Mouse (Mus musculus): Measurements from ENCODE around the gene Adora3. TPM values are rescaled to one million over a fixed set of nuclear protein-coding genes. Genes with fewer than 3 reads are reported as not detected.

The Adora3 gene
- polyA plus RNA-seq, 1 experiment from 2014 or later, result not detected

DNA sequence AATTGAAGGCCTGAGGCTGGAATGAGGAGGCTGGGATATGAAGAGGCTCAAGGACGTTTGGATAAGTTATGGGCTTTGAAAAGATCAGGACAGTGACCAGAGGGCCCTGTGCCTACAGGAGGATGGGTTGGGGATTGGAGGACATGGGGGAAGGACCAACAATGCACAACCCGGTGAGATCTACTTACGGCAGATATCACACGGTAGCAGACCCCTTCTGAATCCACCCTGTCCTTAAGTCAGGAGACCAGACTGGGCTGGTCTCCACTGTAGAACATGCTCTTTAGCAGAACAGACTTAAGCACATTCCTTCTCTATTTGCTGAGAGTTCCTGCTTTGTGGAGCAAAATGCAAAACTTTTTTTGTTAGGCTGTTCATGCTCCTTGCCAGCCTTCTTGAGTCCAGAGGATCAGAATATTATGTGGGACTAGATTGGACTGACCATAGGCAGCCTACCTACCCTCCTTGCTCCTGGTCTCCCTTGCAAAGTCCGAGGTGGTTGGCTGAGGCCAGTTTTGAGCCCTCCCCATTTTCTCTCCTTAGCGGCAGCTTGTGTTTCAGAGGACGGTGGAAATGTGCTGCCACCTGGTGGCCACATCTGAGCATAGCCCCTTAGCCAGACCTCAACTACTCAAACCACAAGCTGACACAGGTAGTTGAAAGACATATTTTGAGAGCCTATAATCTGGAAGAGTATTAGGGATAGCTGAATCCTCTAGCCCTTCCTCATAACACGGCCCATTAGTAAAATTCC is 28.9 kb downstream of the Adora3 start:
- peaks cover 7% of the 10 kb centered on the region for H3K4me1 ChIP-seq (ENCODE audit: insufficient read depth, low read length)
- H3K27me3 ChIP-seq (ENCODE audit: insufficient read depth, low read length), result 0 out of 2 replicates have a peak, but pooled peaks cover 2% of the 10 kb centered on the region
- H3K9ac ChIP-seq (replicated peaks; ENCODE audit: low read length), result no peak overlapping the region
- H3K9me3 ChIP-seq (ENCODE audit: low read length), result no peaks in the 10 kb centered on the region
- H3K4me2 ChIP-seq (replicated peaks; ENCODE audit: low read depth, low read length), result no peak overlapping the region
- ATAC-seq (ENCODE audit: low FRiP score, low TSS enrichment), result peak; percentile 77
- H3K36me3 ChIP-seq (ENCODE audit: insufficient read depth, low read length), result no peaks in the 10 kb centered on the region
- no peak overlapping the region for H3K4me3 ChIP-seq (ENCODE audit: low read length)
- H3K27ac ChIP-seq (ENCODE audit: low read length), result no peak overlapping the region
- WGBS, result 37% methylated on average over 8 of the region's 8 CpGs

DNA sequence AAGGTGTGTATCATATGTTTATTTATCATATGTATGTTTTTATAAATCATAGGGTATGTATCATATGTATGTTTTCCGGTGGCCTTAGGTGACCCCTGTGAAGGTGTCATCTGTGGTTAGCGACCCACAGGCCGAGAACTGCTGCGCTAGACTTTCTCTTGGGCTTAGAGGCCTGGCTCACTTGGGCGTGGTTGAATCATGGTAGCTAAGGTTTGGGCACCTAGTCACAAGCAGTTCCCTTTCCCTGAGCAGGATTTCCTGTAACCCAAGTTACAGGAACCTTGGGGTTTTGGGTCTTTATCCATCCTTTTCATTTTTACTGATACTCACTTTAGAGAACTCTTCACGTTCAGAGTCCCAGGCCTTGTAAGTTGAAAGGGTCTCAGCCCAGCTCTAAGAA is 29.6 kb downstream of the Adora3 start:
- 80% methylated on average over 6 of the region's 6 CpGs for WGBS
- H3K4me1 ChIP-seq (ENCODE audit: insufficient read depth, low read length), result peaks cover under 1% of the 10 kb centered on the region; the same call in 1 of the 2 replicates
- H3K4me3 ChIP-seq (ENCODE audit: low read length), result no peak overlapping the region
- H3K4me2 ChIP-seq (replicated peaks; ENCODE audit: low read depth, low read length), result no peak overlapping the region
- H3K9ac ChIP-seq (replicated peaks; ENCODE audit: low read length), result no peak overlapping the region
- no peak overlapping the region for H3K27ac ChIP-seq (ENCODE audit: low read length)
- no peaks in the 10 kb centered on the region for H3K36me3 ChIP-seq (ENCODE audit: insufficient read depth, low read length)
- ATAC-seq (ENCODE audit: low FRiP score, low TSS enrichment), result no peak
- H3K27me3 ChIP-seq (ENCODE audit: insufficient read depth, low read length), result 0 out of 2 replicates have a peak, but pooled peaks cover 2% of the 10 kb centered on the region
- no peaks in the 10 kb centered on the region for H3K9me3 ChIP-seq (ENCODE audit: low read length)

DNA sequence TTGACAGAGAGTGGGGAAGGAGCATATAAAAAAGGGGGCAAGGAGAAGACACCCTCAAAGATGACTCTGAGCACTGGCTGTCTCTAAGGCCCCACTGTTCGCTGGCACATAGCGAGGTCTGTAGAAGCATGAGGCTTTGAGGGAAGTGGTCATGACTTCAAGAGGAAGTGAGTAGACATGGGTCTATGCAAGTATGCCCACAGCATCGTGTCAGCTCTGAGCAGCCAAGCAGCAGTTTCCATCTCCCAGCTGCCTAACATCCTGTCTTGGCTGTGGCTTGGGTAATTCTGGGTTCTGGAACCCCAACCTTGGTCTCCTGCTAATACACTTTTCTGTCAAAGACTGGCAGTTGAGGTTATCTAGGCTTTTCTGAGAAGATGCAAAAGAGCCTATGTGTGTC is 30.1 kb downstream of the Adora3 start:
- H3K27me3 ChIP-seq (ENCODE audit: insufficient read depth, low read length), result 0 out of 2 replicates have a peak, but pooled peaks cover 2% of the 10 kb centered on the region
- no peak overlapping the region for H3K27ac ChIP-seq (ENCODE audit: low read length)
- ATAC-seq (ENCODE audit: low FRiP score, low TSS enrichment), result no peak
- H3K4me3 ChIP-seq (ENCODE audit: low read length), result no peak overlapping the region
- H3K4me1 ChIP-seq (ENCODE audit: insufficient read depth, low read length), result no peaks in the 10 kb centered on the region
- no peak overlapping the region for H3K4me2 ChIP-seq (replicated peaks; ENCODE audit: low read depth, low read length)
- H3K9me3 ChIP-seq (ENCODE audit: low read length), result no peaks in the 10 kb centered on the region
- H3K9ac ChIP-seq (replicated peaks; ENCODE audit: low read length), result no peak overlapping the region
- no peaks in the 10 kb centered on the region for H3K36me3 ChIP-seq (ENCODE audit: insufficient read depth, low read length)
- 79% methylated on average over 3 of the region's 3 CpGs for WGBS

DNA sequence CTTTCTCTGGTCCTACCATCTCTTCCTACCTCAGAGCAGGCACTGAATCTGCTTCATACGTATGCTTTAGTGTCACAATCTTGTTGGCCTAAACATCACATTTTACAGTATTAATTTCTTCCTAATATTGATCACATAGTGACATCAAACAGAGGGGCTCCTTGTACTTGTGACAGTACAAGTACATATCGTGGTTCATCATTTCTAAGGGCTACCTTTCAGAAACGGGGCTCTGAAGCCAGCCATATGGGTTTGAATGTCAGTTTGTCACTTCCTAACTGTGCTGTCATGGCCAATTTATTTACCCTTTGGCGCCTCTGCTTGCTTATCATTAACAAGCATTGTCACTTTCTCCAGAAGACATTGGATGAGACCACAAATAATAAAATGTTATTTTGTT is 30.8 kb downstream of the Adora3 start:
- Histone ChIP-seq H3K4me3 (ENCODE audit: low read length) (no peak overlapping the region), H3K9me3 (ENCODE audit: low read length) (no peaks in the 10 kb centered on the region), H3K4me2 (replicated peaks; ENCODE audit: low read depth, low read length) (no peak overlapping the region), H3K27ac (ENCODE audit: low read length) (no peak overlapping the region), H3K9ac (replicated peaks; ENCODE audit: low read length) (no peak overlapping the region), H3K4me1 (ENCODE audit: insufficient read depth, low read length) (no peaks in the 10 kb centered on the region), H3K36me3 (ENCODE audit: insufficient read depth, low read length) (no peaks in the 10 kb centered on the region), H3K27me3 (ENCODE audit: insufficient read depth, low read length) (0 out of 2 replicates have a peak, but pooled peaks cover 2% of the 10 kb centered on the region)
- WGBS, result 74% methylated on average over 4 of the region's 4 CpGs
- no peak for ATAC-seq (ENCODE audit: low FRiP score, low TSS enrichment)

DNA sequence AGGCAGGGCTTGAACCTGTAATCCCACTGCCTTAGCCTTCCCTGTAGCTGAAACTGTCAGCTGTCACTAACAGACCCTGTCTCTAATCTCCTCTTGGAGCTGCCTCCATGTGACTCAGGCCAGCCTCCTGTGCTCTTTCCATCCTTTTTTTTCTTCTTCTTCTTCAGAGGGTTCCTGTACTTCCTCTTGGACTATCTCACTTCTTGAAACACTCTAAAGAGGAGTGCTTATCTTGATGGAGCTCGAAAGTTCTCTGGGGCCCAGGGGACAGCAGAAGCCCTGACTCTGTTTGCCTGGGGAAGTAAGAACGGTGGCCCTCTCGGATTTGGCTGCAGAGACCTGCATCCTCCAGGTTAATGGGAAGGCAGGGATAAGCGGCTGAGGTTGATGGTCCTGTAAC is 33.6 kb downstream of the Adora3 start:
- Histone ChIP-seq H3K4me3 (ENCODE audit: low read length) (no peak overlapping the region), H3K9me3 (ENCODE audit: low read length) (no peaks in the 10 kb centered on the region), H3K9ac (replicated peaks; ENCODE audit: low read length) (no peak overlapping the region), H3K27ac (ENCODE audit: low read length) (no peak overlapping the region), H3K4me2 (replicated peaks; ENCODE audit: low read depth, low read length) (no peak overlapping the region), H3K4me1 (ENCODE audit: insufficient read depth, low read length) (no peaks in the 10 kb centered on the region), H3K27me3 (ENCODE audit: insufficient read depth, low read length) (0 out of 2 replicates have a peak, but pooled peaks cover 2% of the 10 kb centered on the region), H3K36me3 (ENCODE audit: insufficient read depth, low read length) (no peaks in the 10 kb centered on the region)
- WGBS, result 75% methylated on average over 4 of the region's 4 CpGs
- no peak for ATAC-seq (ENCODE audit: low FRiP score, low TSS enrichment)

DNA sequence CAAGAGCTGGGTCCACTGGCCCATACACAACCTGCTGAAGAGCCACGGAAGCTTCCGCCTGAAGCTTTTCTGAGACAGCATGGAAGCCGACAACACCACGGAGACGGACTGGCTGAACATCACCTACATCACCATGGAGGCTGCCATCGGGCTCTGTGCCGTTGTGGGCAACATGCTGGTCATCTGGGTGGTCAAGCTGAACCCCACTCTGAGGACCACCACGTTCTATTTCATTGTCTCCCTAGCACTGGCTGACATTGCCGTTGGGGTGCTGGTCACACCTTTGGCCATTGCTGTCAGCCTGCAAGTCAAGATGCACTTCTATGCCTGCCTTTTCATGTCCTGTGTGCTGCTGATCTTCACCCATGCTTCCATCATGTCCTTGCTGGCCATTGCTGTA is 34.1 kb downstream of the Adora3 start:
- Histone ChIP-seq H3K27me3 (ENCODE audit: insufficient read depth, low read length) (0 out of 2 replicates have a peak, but pooled peaks cover 2% of the 10 kb centered on the region), H3K4me2 (replicated peaks; ENCODE audit: low read depth, low read length) (no peak overlapping the region), H3K27ac (ENCODE audit: low read length) (no peak overlapping the region), H3K9me3 (ENCODE audit: low read length) (no peaks in the 10 kb centered on the region), H3K4me1 (ENCODE audit: insufficient read depth, low read length) (no peaks in the 10 kb centered on the region), H3K9ac (replicated peaks; ENCODE audit: low read length) (no peak overlapping the region), H3K4me3 (ENCODE audit: low read length) (no peak overlapping the region), H3K36me3 (ENCODE audit: insufficient read depth, low read length) (no peaks in the 10 kb centered on the region)
- no peak for ATAC-seq (ENCODE audit: low FRiP score, low TSS enrichment)
- 89% methylated on average over 9 of the region's 9 CpGs for WGBS

DNA sequence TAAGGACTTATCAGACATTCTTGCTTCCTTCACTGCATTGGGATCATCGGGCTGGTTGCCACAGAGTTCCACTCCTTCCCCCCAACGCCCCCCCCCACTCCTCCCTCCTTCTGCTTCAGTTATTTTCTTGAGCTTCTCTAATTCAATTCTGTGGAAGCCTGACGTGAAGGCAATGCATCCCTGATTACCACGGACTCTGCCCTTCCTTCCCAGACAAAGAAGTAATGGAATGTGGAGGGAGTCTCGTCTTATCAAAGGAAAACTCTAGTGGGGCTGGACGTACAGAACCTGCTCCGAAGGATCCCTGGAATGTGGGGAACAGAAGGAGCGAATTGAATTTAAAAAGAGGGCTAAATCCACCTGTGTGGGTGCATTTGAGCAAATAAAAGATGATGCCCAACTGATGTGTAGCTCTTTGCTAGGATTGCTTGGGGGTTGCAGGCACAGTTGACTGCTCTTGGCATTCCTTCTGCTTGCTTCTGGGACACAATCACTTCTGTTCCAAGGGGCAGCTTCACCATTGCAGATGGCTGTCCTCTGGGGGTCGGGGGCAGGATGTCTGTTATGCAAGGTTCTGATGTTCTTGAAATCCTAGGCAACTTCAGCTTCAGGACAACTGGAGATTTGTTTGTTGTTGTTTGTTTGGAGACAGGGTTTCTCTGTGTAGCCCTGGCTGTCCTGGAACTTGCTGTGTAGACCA is 37.4 kb downstream of the Adora3 start:
- Histone ChIP-seq H3K27me3 (ENCODE audit: insufficient read depth, low read length) (no peaks in the 10 kb centered on the region), H3K4me1 (ENCODE audit: insufficient read depth, low read length) (no peaks in the 10 kb centered on the region), H3K9me3 (ENCODE audit: low read length) (no peaks in the 10 kb centered on the region), H3K27ac (ENCODE audit: low read length) (no peak overlapping the region), H3K9ac (replicated peaks; ENCODE audit: low read length) (no peak overlapping the region), H3K4me3 (ENCODE audit: low read length) (no peak overlapping the region), H3K4me2 (replicated peaks; ENCODE audit: low read depth, low read length) (no peak overlapping the region), H3K36me3 (ENCODE audit: insufficient read depth, low read length) (no peaks in the 10 kb centered on the region)
- no peak for ATAC-seq (ENCODE audit: low FRiP score, low TSS enrichment)
- 53% methylated on average over 8 of the region's 9 CpGs for WGBS

DNA sequence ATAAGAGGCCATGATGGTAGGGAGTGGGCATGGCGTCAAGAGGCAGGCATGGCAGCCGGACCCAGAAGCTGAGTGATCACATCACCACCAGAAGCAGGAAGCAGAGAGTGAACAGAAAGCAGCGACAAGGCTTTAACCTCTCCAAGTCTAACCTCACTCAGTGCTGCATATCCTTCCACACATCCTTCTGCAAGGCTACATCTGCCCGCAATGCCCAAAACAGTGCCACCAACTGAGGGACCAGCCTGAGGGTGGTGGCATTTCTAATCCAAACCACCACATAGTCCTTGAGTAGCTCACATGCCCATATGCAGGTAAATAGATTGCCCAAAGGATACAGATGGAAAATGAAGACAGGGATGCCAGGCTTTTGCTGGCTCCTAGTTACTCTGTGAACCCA is 38.3 kb downstream of the Adora3 start:
- Histone ChIP-seq H3K27ac (ENCODE audit: low read length) (no peak overlapping the region), H3K4me3 (ENCODE audit: low read length) (no peak overlapping the region), H3K9me3 (ENCODE audit: low read length) (no peaks in the 10 kb centered on the region), H3K4me2 (replicated peaks; ENCODE audit: low read depth, low read length) (no peak overlapping the region), H3K4me1 (ENCODE audit: insufficient read depth, low read length) (peaks cover under 1% of the 10 kb centered on the region; the same call in 1 of the 2 replicates), H3K9ac (replicated peaks; ENCODE audit: low read length) (no peak overlapping the region), H3K27me3 (ENCODE audit: insufficient read depth, low read length) (no peaks in the 10 kb centered on the region), H3K36me3 (ENCODE audit: insufficient read depth, low read length) (no peaks in the 10 kb centered on the region)
- WGBS, result 92% methylated on average over 4 of the region's 4 CpGs
- no peak for ATAC-seq (ENCODE audit: low FRiP score, low TSS enrichment)

DNA sequence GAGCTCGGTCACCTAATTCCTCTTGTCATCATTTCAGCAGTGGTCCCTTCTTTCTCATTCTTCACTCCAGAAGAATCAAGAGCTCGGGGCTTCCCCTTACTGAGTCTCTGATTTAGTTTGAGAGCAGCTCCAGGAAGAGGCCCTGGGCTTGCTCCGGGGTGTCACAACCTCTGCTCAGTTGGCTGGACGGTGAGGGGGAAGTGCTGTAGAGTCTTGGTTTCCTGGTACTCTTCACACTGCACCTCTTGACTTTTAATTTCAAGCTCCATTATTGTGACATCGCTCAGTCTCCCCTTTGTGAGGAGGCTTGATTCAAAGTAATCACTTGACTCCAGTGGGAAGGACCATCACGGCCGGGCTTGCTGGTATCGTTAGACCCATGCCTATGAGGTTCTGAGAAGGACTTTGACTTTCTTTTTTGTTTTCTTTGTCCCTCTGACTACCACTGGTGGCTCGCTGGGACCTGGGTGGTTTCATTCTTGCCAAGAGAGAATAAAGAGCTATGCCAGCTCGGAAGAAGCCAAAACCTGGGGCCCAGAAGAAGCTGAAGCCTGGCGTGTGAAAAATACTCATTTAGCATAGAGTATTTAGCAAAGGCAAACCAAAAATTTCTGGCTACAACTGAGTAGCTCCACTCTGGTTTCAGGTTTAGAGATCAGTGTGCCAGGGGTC is 40.0 kb downstream of the Adora3 start:
- no peak for ATAC-seq (ENCODE audit: low FRiP score, low TSS enrichment)
- Histone ChIP-seq H3K4me2 (replicated peaks; ENCODE audit: low read depth, low read length) (no peak overlapping the region), H3K27ac (ENCODE audit: low read length) (no peak overlapping the region), H3K4me3 (ENCODE audit: low read length) (no peak overlapping the region), H3K4me1 (ENCODE audit: insufficient read depth, low read length) (peaks cover 3% of the 10 kb centered on the region; the same call in 1 of the 2 replicates), H3K9me3 (ENCODE audit: low read length) (no peaks in the 10 kb centered on the region), H3K36me3 (ENCODE audit: insufficient read depth, low read length) (no peaks in the 10 kb centered on the region), H3K27me3 (ENCODE audit: insufficient read depth, low read length) (no peaks in the 10 kb centered on the region), H3K9ac (replicated peaks; ENCODE audit: low read length) (no peak overlapping the region)
- WGBS, result 84% methylated on average over 11 of the region's 11 CpGs
